Mouse (Mus musculus) thymus, postnatal 14 days (tissue): ENCODE results near the gene Schip1.

Experiments used
- DNase-seq: peaks from one replicate; pipeline ENCODE4 v3.0.0; 2021

Schip1 gene

DNA sequence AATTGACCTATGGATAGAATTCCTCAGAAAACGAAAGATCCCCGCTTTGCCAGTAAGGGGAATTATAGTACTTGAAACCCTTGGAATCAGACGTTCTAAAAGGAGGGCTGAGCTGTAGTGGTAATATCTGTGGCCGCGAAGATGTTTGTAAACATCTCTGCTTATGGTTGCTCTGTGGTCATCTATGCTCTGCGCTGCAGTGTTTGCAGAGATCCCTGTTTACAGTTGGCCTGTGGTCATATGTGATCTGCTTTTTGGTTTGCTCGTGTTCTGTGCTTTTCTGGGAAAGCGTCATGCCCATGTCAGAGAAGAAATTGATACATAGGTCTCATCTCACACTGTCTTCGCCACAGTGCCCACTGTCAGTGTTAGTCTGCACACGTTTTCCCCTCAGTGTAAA, 528.0 kb downstream of the Schip1 start:
- DNase-seq = no peak

DNA sequence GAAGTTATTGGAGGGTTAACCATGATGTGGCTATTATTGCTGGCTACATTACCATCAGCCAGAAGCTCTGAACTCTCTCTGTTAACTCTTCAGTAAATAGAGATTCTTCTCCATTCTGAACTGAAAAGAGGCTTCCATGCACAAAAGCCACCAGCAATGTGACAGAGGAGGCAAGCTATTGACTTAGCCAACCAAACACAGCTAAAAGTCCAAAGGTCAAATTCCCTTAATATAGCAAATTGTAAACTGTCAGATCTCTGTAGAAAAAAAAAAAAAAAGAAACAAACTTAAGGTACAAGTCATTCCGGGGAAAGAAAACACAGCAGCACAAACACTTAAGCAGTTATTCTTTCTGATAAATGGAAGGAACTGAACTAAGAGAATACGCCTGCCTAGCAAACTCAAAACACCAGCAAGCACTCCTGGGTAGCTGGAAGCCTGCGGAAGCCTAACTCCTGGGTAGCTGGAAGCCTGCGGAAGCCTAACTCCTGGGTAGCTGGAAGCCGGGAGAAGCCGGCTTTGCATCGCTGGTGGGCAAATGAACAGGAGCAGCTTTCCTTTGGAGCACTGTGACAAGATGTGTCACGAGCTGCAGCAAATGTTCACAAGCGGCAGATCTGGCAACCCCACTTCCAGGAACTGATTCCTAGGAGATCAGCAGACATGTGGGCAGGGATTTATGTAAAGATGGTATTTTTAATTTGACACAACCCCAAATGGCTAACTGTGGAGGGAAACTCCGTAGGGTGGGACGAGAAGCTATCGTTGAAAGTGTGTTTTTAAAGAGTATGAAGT, 528.7 kb downstream of the Schip1 start:
- DNase-seq = no peak

- no peak for DNase-seq
These were observed 530.8 kb downstream of the Schip1 start for GRCm38 (mm10) chr3:68595316-68595925.

DNA sequence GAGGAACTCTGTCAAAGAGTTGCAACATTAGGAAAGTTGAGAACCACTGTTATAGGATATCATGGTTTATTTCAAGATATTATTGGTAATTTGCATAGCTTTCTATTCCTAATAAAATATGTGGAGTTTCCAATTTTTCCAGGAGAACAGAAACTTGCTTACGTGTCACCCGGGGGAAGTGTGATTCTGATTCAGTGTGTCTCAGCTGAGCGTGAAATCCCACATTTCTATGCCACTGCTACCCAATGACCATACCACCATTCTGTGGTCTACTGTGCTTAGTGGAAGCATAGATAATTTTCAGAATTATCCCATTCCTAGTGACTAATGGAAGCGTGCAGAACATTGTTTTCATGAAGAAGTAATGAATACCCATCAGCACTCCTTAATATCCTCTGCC, 532.3 kb downstream of the Schip1 start:
- DNase-seq = no peak

- no peak for DNase-seq
These were observed 538.3 kb downstream of the Schip1 start for GRCm38 (mm10) chr3:68602891-68603290.

DNA sequence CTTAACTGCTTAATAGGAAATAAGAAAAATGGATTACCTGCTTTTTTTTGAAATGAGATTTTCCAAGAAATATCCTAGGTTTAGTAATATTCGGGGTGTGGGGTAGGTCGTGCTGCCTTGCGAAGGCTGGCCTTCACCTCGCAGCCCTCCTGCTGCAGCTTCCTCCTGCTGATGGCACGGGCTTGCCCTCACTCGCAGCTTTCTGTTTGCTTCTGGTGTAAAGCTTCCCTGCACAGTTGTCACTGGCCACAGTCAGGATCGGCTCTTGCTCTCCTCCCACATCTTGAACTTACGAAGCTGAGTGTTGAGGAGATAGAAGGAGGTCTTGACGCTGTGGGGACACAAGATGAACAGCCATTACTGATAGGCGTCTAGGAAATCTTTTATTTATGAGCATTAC, 539.9 kb downstream of the Schip1 start:
- no peak for DNase-seq

- no peak for DNase-seq
These were observed 540.4 kb downstream of the Schip1 start for GRCm38 (mm10) chr3:68604962-68605361.

GRCm38 (mm10) chr3:68605942-68606603, 541.5 kb downstream of the Schip1 start:
- DNase-seq = no peak

GRCm38 (mm10) chr3:68606730-68607129, 542.1 kb downstream of the Schip1 start:
- DNase-seq = no peak

- no peak for DNase-seq
These were observed 542.7 kb downstream of the Schip1 start for GRCm38 (mm10) chr3:68607336-68607735.

GRCm38 (mm10) chr3:68608848-68609497, 544.4 kb downstream of the Schip1 start:
- DNase-seq = no peak

- DNase-seq = no peak
These were observed 545.4 kb downstream of the Schip1 start for GRCm38 (mm10) chr3:68610011-68610410.

DNA sequence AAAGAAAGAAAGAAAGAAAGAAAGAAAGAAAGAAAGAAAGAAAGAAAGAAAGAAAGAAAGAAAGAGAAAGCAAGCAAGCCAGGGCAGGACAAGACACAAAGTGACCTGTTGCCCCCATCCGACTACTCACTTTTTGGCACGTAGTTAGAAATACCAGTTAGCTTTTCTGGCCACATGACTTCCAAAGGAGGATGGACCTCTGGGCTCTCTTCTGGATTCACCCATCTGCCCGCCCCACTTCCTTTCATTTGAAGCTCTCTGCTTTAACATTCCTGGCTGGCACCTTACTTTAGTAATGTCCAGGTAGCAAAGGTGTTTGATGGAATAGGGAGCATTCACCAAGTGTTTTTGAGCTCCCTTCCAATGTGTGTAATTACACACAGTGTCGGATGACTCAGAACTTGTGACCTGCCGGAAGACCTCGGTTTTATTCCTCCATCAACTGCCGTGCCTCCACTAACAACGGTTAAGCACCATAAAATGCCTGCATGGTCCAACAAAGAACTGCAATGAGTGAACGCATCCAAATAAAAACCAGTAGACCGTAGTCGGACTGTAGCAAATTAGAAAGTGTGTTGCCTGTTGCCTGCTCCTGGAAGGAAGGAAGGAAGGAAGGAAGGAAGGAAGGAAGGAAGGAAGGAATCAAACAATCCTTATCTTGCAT, 546.1 kb downstream of the Schip1 start:
- no peak for DNase-seq

GRCm38 (mm10) chr3:68615042-68615810, 550.6 kb downstream of the Schip1 start:
- DNase-seq = peak; percentile 22

DNA sequence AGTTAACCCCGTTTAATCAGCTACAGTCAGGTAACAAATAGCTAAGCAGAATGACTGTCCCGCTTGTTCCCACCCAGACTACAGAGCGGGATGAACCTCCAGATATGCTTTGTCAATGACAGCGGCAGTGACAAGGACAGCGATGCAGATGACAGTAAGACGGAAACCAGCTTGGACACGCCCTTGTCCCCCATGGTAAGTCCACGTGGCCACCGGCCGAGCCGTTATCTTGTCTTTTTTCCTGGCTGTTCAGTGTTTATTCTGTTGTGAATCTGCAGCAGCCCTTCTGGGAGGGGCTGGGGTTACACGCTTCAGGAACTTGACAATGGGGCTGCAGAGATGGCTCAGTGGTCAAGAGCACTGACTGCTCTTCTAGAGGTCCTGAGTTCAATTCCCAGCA, 551.8 kb downstream of the Schip1 start:
- no peak for DNase-seq

GRCm38 (mm10) chr3:68617708-68618107, 553.1 kb downstream of the Schip1 start:
- no peak for DNase-seq

GRCm38 (mm10) chr3:68619097-68619496, 554.5 kb downstream of the Schip1 start:
- DNase-seq = no peak

- DNase-seq = no peak
These were observed 557.4 kb downstream of the Schip1 start for GRCm38 (mm10) chr3:68621971-68622370.

DNA sequence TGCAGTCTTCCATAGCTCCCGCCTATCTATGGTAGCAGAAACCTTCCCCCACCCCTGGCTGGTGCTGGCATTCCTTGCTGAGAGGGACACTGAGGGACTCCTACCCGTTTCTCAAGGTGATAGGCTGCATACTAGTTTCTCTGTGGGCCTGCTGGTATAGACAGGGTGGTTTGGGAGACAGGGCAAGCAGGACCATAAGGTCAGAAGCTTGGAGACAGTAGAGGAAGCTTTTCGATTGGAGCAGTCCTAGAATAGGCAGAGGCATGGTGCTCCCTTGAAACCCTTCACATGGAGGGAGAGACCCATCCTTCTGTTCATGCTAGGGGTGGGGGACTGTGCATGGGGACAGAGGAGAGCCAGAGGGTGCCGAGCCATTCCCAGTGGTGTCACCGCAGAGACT, 558.4 kb downstream of the Schip1 start:
- DNase-seq = no peak

DNA sequence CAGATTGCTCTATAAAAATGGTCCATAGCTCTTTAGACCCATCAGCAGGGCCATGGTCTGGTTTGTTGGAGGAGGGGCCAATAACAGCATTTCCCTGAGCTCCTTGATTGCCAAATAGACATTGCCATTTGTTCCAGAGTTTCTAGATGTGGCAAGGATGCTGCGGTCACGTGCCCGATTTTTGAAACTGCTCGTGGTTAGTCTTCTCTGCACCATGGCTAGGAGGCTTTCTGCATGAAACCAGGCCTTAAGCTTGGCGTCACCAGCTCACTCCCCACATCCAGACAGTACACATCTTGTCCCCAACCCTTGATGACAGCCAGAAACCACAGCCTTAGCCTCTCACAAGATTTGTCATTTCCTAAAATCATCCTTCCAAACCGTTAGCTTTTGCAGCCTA, 559.9 kb downstream of the Schip1 start:
- no peak for DNase-seq

DNA sequence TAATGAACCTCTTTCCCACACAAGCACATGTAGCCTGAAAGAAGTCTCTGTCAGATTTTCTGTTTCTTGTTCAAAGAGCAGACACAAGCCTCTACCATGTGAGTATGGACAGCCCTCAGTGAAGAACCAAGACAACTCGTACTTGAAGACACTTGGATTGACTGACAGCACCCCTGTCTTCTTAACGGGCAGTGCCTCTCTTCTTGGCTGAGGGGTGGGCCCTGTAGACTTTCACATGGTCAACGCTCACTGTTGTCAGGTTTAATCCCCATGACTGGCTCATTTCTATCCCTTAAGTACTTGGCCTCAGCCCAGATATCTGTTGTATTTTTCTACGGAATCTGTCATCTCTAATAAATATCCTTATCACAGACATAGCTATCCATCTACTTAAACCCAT, 565.7 kb downstream of the Schip1 start:
- no peak for DNase-seq

DNA sequence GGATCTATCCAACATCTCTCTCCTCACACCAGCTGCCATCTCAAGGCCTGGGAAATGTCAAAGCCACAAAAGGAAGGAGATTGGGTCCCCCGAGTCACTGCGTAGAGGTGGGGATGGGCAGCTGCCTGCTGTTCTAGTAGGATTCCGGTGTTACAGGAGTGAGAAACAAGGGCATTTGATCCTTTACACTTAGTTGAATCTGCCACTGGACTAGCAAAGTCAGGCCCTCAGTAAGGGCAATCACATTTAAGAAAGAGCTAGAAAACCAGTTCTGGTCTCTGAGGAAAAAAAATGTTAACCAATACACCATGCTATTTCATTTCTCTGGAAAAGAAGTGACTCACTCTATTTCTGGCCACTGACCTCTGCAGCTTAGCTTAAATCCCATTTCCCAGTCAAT, 566.2 kb downstream of the Schip1 start:
- DNase-seq = no peak
